Mouse (Mus musculus) neural tube, embryonic 13.5 days (tissue): ENCODE measurements around the gene Smarca4. TPM values are rescaled to one million over a fixed set of nuclear protein-coding genes. Genes with fewer than 3 reads are reported as not detected.
"Not testable (repeated sequence)": the region's sequence is repeated elsewhere in the genome, so short reads cannot be mapped to it uniquely, and the experiment has no call there.

Experiments used
- ATAC-seq: fragments of 200-750 bp; cut with Nextera tagmentation; 2 replicates; pipeline ENCODE4 v1.8.0; 2017; ENCODE audit warnings: low read depth, mild to moderate bottlenecking, moderate TSS enrichment, moderate library complexity
- H3K27ac ChIP-seq: fragments of 300-500 bp; sonication (generic); replicated peaks from 2 replicates; pipeline ENCODE4 v1.5.1; 2015; ENCODE audit warnings: moderate library complexity, mild to moderate bottlenecking, inconsistent platforms
- H3K27me3 ChIP-seq: fragments of 300-500 bp; sonication (generic); 2 replicates; pipeline ENCODE4 v1.6.1; 2015; ENCODE audit warnings: mild to moderate bottlenecking, inconsistent platforms
- H3K36me3 ChIP-seq: fragments of 300-500 bp; sonication (generic); 2 replicates; pipeline ENCODE4 v1.6.1; 2015; ENCODE audit warnings: mild to moderate bottlenecking, inconsistent platforms
- H3K4me1 ChIP-seq: fragments of 300-500 bp; sonication (generic); replicated peaks from 2 replicates; pipeline ENCODE4 v1.6.1; 2015; ENCODE audit warnings: inconsistent platforms
- H3K4me2 ChIP-seq: fragments of 300-500 bp; sonication (generic); 2 replicates; pipeline ENCODE4 v1.6.1; 2015; ENCODE audit warnings: inconsistent platforms, mild to moderate bottlenecking, moderate library complexity
- H3K4me3 ChIP-seq: fragments of 300-500 bp; sonication (generic); 2 replicates; pipeline ENCODE4 v1.5.1; 2015; ENCODE audit warnings: mild to moderate bottlenecking, inconsistent platforms
- H3K9ac ChIP-seq: fragments of 300-500 bp; sonication (generic); 2 replicates; pipeline ENCODE4 v1.6.1; 2015; ENCODE audit warnings: moderate library complexity, mild to moderate bottlenecking, inconsistent platforms
- H3K9me3 ChIP-seq: fragments of 300-500 bp; sonication (generic); 2 replicates; pipeline ENCODE4 v1.6.1; 2016; ENCODE audit warnings: inconsistent platforms
- WGBS: fragments of 180-500 bp; shearing (Covaris S2); methylation state at CpG from one replicate; pipeline ENCODE4 v1.1.7; 2015; 5-methylcytosine and 5-hydroxymethylcytosine counted together
- polyA plus RNA-seq: library from polyadenylated mRNA; unstranded; fragments of >200 nt; fragmentation: Nextera tagmentation; extraction: Ambion mirVana; gene quantifications from 2 replicates; pipeline ENCODE4 v1.2.1, GENCODE M21; 2015

Smarca4 gene
- polyA plus RNA-seq, 1 experiment from 2014 or later = 149 TPM

GRCm38 (mm10) chr9:21680448-21680847 lies 64.5 kb downstream of the Smarca4 start:
- Histone ChIP-seq H3K4me3 (no peak overlapping the region), H3K27me3 (no peaks in the 10 kb centered on the region), H3K4me1 (no peaks in the 10 kb centered on the region), H3K9ac (no peak overlapping the region), H3K27ac (no peak overlapping the region), H3K36me3 (peaks cover 97% of the 10 kb centered on the region), H3K4me2 (no peak overlapping the region), H3K9me3 (no peaks in the 10 kb centered on the region)
- no peak for ATAC-seq
- 92% methylated on average over 4 of the region's 4 CpGs for WGBS

GRCm38 (mm10) chr9:21682827-21683226 lies 66.9 kb downstream of the Smarca4 start:
- H3K4me1 ChIP-seq = no peaks in the 10 kb centered on the region
- H3K4me3 ChIP-seq = no peak overlapping the region
- H3K36me3 ChIP-seq = peaks cover 97% of the 10 kb centered on the region
- ATAC-seq = no peak
- no peak overlapping the region for H3K9ac ChIP-seq
- H3K9me3 ChIP-seq = no peaks in the 10 kb centered on the region
- H3K27ac ChIP-seq = no peak overlapping the region
- no peak overlapping the region for H3K4me2 ChIP-seq
- whole genome bisulfite sequencing = 83% methylated on average over 4 of the region's 4 CpGs
- no peaks in the 10 kb centered on the region for H3K27me3 ChIP-seq

GRCm38 (mm10) chr9:21683897-21684296 lies 67.9 kb downstream of the Smarca4 start:
- Histone ChIP-seq H3K4me3 (no peak overlapping the region), H3K4me2 (no peak overlapping the region), H3K4me1 (no peaks in the 10 kb centered on the region), H3K9me3 (no peaks in the 10 kb centered on the region), H3K9ac (no peak overlapping the region), H3K27me3 (no peaks in the 10 kb centered on the region), H3K27ac (no peak overlapping the region), H3K36me3 (peaks cover 96% of the 10 kb centered on the region)
- ATAC-seq = no peak
- WGBS = 87% methylated on average over 3 of the region's 3 CpGs

- Histone ChIP-seq H3K9ac (no peak overlapping the region), H3K36me3 (peaks cover 95% of the 10 kb centered on the region), H3K4me1 (no peaks in the 10 kb centered on the region), H3K9me3 (no peaks in the 10 kb centered on the region), H3K4me3 (no peak overlapping the region), H3K27ac (no peak overlapping the region), H3K4me2 (no peak overlapping the region), H3K27me3 (no peaks in the 10 kb centered on the region)
- WGBS = 89% methylated on average over 7 of the region's 7 CpGs
- no peak for ATAC-seq
Measured at GRCm38 (mm10) chr9:21688554-21688953, 72.6 kb downstream of the Smarca4 start.

GRCm38 (mm10) chr9:21690031-21690430 lies 74.1 kb downstream of the Smarca4 start:
- ATAC-seq = no peak
- no peaks in the 10 kb centered on the region for H3K27me3 ChIP-seq
- no peak overlapping the region for H3K4me2 ChIP-seq
- 95% methylated on average over 3 of the region's 3 CpGs for WGBS
- H3K4me3 ChIP-seq = no peak overlapping the region
- peaks cover 94% of the 10 kb centered on the region for H3K36me3 ChIP-seq
- H3K4me1 ChIP-seq = no peaks in the 10 kb centered on the region
- H3K27ac ChIP-seq = no peak overlapping the region
- no peak overlapping the region for H3K9ac ChIP-seq
- no peaks in the 10 kb centered on the region for H3K9me3 ChIP-seq

- H3K9ac ChIP-seq = no peak overlapping the region
- ATAC-seq = no peak
- H3K36me3 ChIP-seq = peaks cover 93% of the 10 kb centered on the region
- 49% methylated on average over 2 of the region's 2 CpGs for WGBS
- no peaks in the 10 kb centered on the region for H3K27me3 ChIP-seq
- no peak overlapping the region for H3K4me3 ChIP-seq
- no peak overlapping the region for H3K4me2 ChIP-seq
- H3K4me1 ChIP-seq = no peaks in the 10 kb centered on the region
- no peak overlapping the region for H3K27ac ChIP-seq
- no peaks in the 10 kb centered on the region for H3K9me3 ChIP-seq
Measured at GRCm38 (mm10) chr9:21691862-21692261, 75.9 kb downstream of the Smarca4 start.

GRCm38 (mm10) chr9:21692491-21692890 lies 76.5 kb downstream of the Smarca4 start:
- no peaks in the 10 kb centered on the region for H3K27me3 ChIP-seq
- no peaks in the 10 kb centered on the region for H3K9me3 ChIP-seq
- H3K4me1 ChIP-seq = no peaks in the 10 kb centered on the region
- no peak overlapping the region for H3K27ac ChIP-seq
- ATAC-seq = no peak
- H3K4me3 ChIP-seq = no peak overlapping the region
- H3K36me3 ChIP-seq = peaks cover 93% of the 10 kb centered on the region
- no peak overlapping the region for H3K4me2 ChIP-seq
- WGBS = 98% methylated on average over 4 of the region's 4 CpGs
- no peak overlapping the region for H3K9ac ChIP-seq

- Histone ChIP-seq H3K36me3 (peaks cover 91% of the 10 kb centered on the region), H3K27ac (no peak overlapping the region), H3K9ac (no peak overlapping the region), H3K4me1 (no peaks in the 10 kb centered on the region), H3K9me3 (no peaks in the 10 kb centered on the region), H3K4me3 (no peak overlapping the region), H3K27me3 (no peaks in the 10 kb centered on the region), H3K4me2 (no peak overlapping the region)
- ATAC-seq = no peak
Measured at GRCm38 (mm10) chr9:21694071-21694470, 78.1 kb downstream of the Smarca4 start.

- H3K36me3 ChIP-seq = peaks cover 93% of the 10 kb centered on the region
Measured at GRCm38 (mm10) chr9:21695229-21695792, 79.3 kb downstream of the Smarca4 start.

GRCm38 (mm10) chr9:21697121-21697520 lies 81.2 kb downstream of the Smarca4 start:
- 88% methylated on average over 6 of the region's 6 CpGs for WGBS
- Histone ChIP-seq H3K27ac (no peak overlapping the region), H3K4me1 (no peaks in the 10 kb centered on the region), H3K4me3 (no peak overlapping the region), H3K27me3 (no peaks in the 10 kb centered on the region), H3K36me3 (peaks cover 95% of the 10 kb centered on the region), H3K4me2 (no peak overlapping the region), H3K9me3 (no peaks in the 10 kb centered on the region), H3K9ac (no peak overlapping the region)
- ATAC-seq = no peak

More at GRCm38 (mm10) chr9:21695229-21695792, 79.3 kb downstream of the Smarca4 start:
- H3K27me3 ChIP-seq = no peaks in the 10 kb centered on the region
- H3K9ac ChIP-seq = no peak overlapping the region
- H3K4me2 ChIP-seq = no peak overlapping the region
- H3K9me3 ChIP-seq = no peaks in the 10 kb centered on the region
- WGBS = 87% methylated on average over 5 of the region's 5 CpGs
- H3K4me3 ChIP-seq = no peak overlapping the region
- H3K4me1 ChIP-seq = no peaks in the 10 kb centered on the region
- ATAC-seq = no peak
- no peak overlapping the region for H3K27ac ChIP-seq

- H3K9me3 ChIP-seq, H3K27me3 ChIP-seq, ATAC-seq, H3K4me1 ChIP-seq, H3K27ac ChIP-seq, H3K4me3 ChIP-seq, H3K4me2 ChIP-seq, H3K9ac ChIP-seq: not testable (repeated sequence)
- H3K36me3 ChIP-seq = peaks cover 95% of the 10 kb centered on the region
- WGBS = 91% methylated on average over 6 of the region's 6 CpGs
Measured at GRCm38 (mm10) chr9:21699280-21699679, 83.3 kb downstream of the Smarca4 start.

- WGBS = 93% methylated on average over 14 of the region's 14 CpGs
- no peak for ATAC-seq
- H3K9ac ChIP-seq = peak overlapping the region; percentile 12; the same call in 1 of the 2 replicates
Measured at GRCm38 (mm10) chr9:21701091-21701490, 85.1 kb downstream of the Smarca4 start.

GRCm38 (mm10) chr9:21703494-21703893 lies 87.5 kb downstream of the Smarca4 start:
- H3K27me3 ChIP-seq = no peaks in the 10 kb centered on the region
- H3K27ac ChIP-seq = no peak overlapping the region
- no peak overlapping the region for H3K4me3 ChIP-seq
- 92% methylated on average over 7 of the region's 7 CpGs for WGBS
- H3K36me3 ChIP-seq = peaks cover 98% of the 10 kb centered on the region
- H3K9me3 ChIP-seq = no peaks in the 10 kb centered on the region
- H3K4me1 ChIP-seq = no peaks in the 10 kb centered on the region
- H3K4me2 ChIP-seq = no peak overlapping the region
- no peak overlapping the region for H3K9ac ChIP-seq
- ATAC-seq = no peak

More at GRCm38 (mm10) chr9:21701091-21701490, 85.1 kb downstream of the Smarca4 start:
- H3K27ac ChIP-seq = no peak overlapping the region
- no peaks in the 10 kb centered on the region for H3K4me1 ChIP-seq
- H3K9me3 ChIP-seq = no peaks in the 10 kb centered on the region
- no peak overlapping the region for H3K4me2 ChIP-seq
- no peaks in the 10 kb centered on the region for H3K27me3 ChIP-seq
- H3K4me3 ChIP-seq = no peak overlapping the region
- peaks cover 96% of the 10 kb centered on the region for H3K36me3 ChIP-seq
